Mouse (Mus musculus) urinary bladder, adult 18-20 months (tissue): ENCODE measurements around the gene Obox5.
"Not testable (repeated sequence)": the region's sequence is repeated elsewhere in the genome, so short reads cannot be mapped to it uniquely, and the experiment has no call there.

Experiments
- DNase-seq, 2 experiments: peaks; one replicate each; pipeline ENCODE4 v3.0.0; 2022; ENCODE audit warnings: low spot score in 2 of 2, mixed read lengths in 2 of 2

Obox5 gene

GRCm38 (mm10) chr7:15749831-15750230 is at the start of gene Obox5:
Obox5 (plus strand) TSS chr7:15750131.
- not testable (repeated sequence) for DNase-seq

GRCm38 (mm10) chr7:15749296-15749695 is 635 bp upstream of the Obox5 start:
- not testable (repeated sequence) for DNase-seq
